Mouse (Mus musculus): Measurements from ENCODE around the gene Psma5.

DNA sequence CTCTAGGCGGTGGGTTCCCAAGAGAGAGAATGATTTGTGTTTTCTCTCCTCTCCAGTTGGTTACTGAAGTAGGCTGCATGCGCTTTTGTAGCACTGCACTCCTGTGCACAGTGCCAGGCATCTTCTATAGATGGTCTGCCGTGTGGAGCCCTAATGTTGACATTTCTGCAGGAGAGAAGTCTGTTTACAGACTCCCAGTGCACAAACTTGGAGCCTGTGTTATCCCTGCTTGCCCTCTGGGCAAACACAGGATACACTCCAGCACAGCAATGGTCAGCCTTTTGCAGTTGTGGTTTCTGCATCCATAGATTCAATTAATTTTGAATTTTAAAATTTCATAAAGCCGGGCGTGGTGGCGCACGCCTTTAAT, 40.3 kb downstream of the Psma5 start:
- TF ChIP-seq POLR2A (IDR thresholded peaks at IDR 0.05; ENCODE audit: insufficient read length, low read depth): no peak
- no peak for TF ChIP-seq TCF12 (IDR thresholded peaks at IDR 0.05; ENCODE audit: insufficient read depth, poor library complexity, severe bottlenecking)
- TF ChIP-seq E2F4 (IDR thresholded peaks at IDR 0.05; ENCODE audit: insufficient read depth): no peak

All from myocyte (in vitro differentiated cells).